ENCODE assay signal across 25 mouse cellular contexts in the genomic region with DNA sequence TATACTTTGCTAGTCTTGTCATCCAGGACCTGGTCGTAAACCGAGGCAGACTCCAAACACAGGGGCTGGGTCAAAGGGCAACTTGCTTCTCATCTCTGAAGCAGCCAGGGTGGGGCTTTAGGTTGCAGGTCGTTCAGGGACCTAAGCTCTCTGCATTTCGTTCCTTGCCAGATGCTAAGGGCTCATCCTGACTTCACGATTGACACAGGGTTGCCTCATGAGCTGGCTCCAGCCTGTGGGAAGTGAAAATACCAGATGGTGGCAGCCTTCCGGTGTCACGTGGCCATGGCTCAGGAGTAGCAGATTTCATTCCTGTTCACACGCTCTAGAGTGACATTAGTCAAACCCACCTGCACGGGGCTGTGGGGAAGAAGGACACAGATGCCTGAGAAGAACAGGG. TPM values are rescaled to one million over a fixed set of nuclear protein-coding genes. Genes with fewer than 3 reads are reported as not detected.
DNase-seq lines count a peak whose midpoint lies in the region; ATAC-seq and TF ChIP-seq lines count a peak whose summit lies in the region.
"Had no signal": no experiment of that assay in that cellular context is flagged by ENCODE, and none has a peak within 500 bp of the region (broad histone marks: within the 10 kb centered on the region; RNA-seq: fewer than 3 reads in every experiment).

No protein-coding gene starts in this region.

- no peak for TF ChIP-seq EP300 in liver, postnatal 0 days (IDR thresholded peaks at IDR 0.05; ENCODE audit: low read depth)

- no peak for DNase-seq in liver, postnatal 0 days
- no peak for DNase-seq in liver
- DNase-seq in left cerebral cortex, postnatal 10 days (ENCODE audit: extremely low spot score in 1 of 2, low spot score in 2 of 2) = no peak
- no peak for DNase-seq in midbrain, embryonic 14.5 days
- DNase-seq: cerebellum, postnatal 14 days; right cerebral cortex, postnatal 25 days; thymus, postnatal 25 days had no signal

- H3K79me2 ChIP-seq in C2C12 (ENCODE audit: control insufficient read depth, insufficient read depth) = no peaks in the 10 kb centered on the region

- H3K27ac ChIP-seq in liver, postnatal 0 days (ENCODE audit: low read depth) = no peak overlapping the region
- no peak overlapping the region for H3K27ac ChIP-seq in intestine, embryonic 15.5 days
- H3K27ac ChIP-seq in small intestine, adult 2 months (ENCODE audit: insufficient read depth, low read depth, low read length) = no peak overlapping the region
- H3K27ac ChIP-seq in midbrain, embryonic 14.5 days (replicated peaks; ENCODE audit: low read depth, low read length) = no peak overlapping the region
- H3K27ac ChIP-seq: embryonic facial prominence, embryonic 10.5 days; heart, embryonic 13.5 days; left cerebral cortex, adult 2 months; limb, embryonic 12.5 days; liver, embryonic 14.5 days; neural tube, embryonic 13.5 days had no signal

- intact Hi-C loops in left cerebral cortex, postnatal 10 days (cut with DNase I) = no loop called here

- H3K79me3 ChIP-seq in C2C12 (ENCODE audit: low read depth) = no peaks in the 10 kb centered on the region

- H3K27me3 ChIP-seq in liver, postnatal 0 days (ENCODE audit: insufficient read depth, low read length) = no peaks in the 10 kb centered on the region
- peaks cover 7% of the 10 kb centered on the region for H3K27me3 ChIP-seq in C2C12 (ENCODE audit: control insufficient read depth, insufficient read depth, insufficient read length)
- H3K27me3 ChIP-seq in intestine, embryonic 15.5 days (replicated peaks) = no peaks in the 10 kb centered on the region
- H3K27me3 ChIP-seq in small intestine, adult 2 months (ENCODE audit: control insufficient read depth, insufficient read depth, low read length) = no peaks in the 10 kb centered on the region
- H3K27me3 ChIP-seq in midbrain, embryonic 14.5 days (ENCODE audit: control insufficient read depth, insufficient read depth, low read length) = no peaks in the 10 kb centered on the region
- H3K27me3 ChIP-seq: heart, embryonic 13.5 days; limb, embryonic 12.5 days; neural tube, embryonic 13.5 days had no signal

- no peak overlapping the region for H3K4me3 ChIP-seq in liver, postnatal 0 days (ENCODE audit: low read depth, low read length)
- no peak overlapping the region for H3K4me3 ChIP-seq in C2C12 (ENCODE audit: insufficient read depth, poor library complexity, severe bottlenecking)
- no peak overlapping the region for H3K4me3 ChIP-seq in intestine, embryonic 15.5 days (replicated peaks)
- H3K4me3 ChIP-seq in small intestine, adult 2 months (ENCODE audit: low read depth, low read length) = peak overlapping the region; percentile 1; the same call in 1 of the 2 replicates
- H3K4me3 ChIP-seq in midbrain, embryonic 14.5 days (replicated peaks; ENCODE audit: low read depth, low read length) = no peak overlapping the region
- H3K4me3 ChIP-seq: embryonic facial prominence, embryonic 10.5 days; heart, embryonic 13.5 days; left cerebral cortex, adult 2 months; limb, embryonic 12.5 days; megakaryocyte, embryonic 14.5 days; neural tube, embryonic 13.5 days had no signal

- H3K9ac ChIP-seq in liver, postnatal 0 days (replicated peaks) = no peak overlapping the region
- H3K9ac ChIP-seq in intestine, embryonic 15.5 days = no peak overlapping the region
- H3K9ac ChIP-seq in midbrain, embryonic 14.5 days (replicated peaks; ENCODE audit: low read length) = no peak overlapping the region
- H3K9ac ChIP-seq: heart, embryonic 13.5 days; limb, embryonic 12.5 days; liver, embryonic 14.5 days; neural tube, embryonic 13.5 days had no signal

- no peak overlapping the region for H3ac ChIP-seq in C2C12 (ENCODE audit: control insufficient read depth, insufficient read length, low read depth)

- TF ChIP-seq CTCF in liver, postnatal 0 days (IDR thresholded peaks at IDR 0.05; ENCODE audit: low read depth) = no peak
- no peak for TF ChIP-seq CTCF in C2C12 (IDR thresholded peaks at IDR 0.05; ENCODE audit: control insufficient read depth, insufficient read depth, insufficient read length)
- TF ChIP-seq CTCF in small intestine, adult 2 months (IDR thresholded peaks at IDR 0.05; ENCODE audit: extremely low read depth, insufficient read length, insufficient replicate concordance, low read depth, low read length) = no peak

- no peaks in the 10 kb centered on the region for H3K4me1 ChIP-seq in liver, postnatal 0 days (ENCODE audit: insufficient read depth)
- 0 out of 2 replicates have a peak, but pooled peaks cover 2% of the 10 kb centered on the region for H3K4me1 ChIP-seq in intestine, embryonic 15.5 days (replicated peaks)
- H3K4me1 ChIP-seq in small intestine, adult 2 months (ENCODE audit: control insufficient read depth, insufficient read depth, insufficient read length, low read length) = peaks cover 5% of the 10 kb centered on the region; the same call in 1 of the 2 replicates
- H3K4me1 ChIP-seq in midbrain, embryonic 14.5 days (ENCODE audit: control insufficient read depth, insufficient read depth, low read length) = no peaks in the 10 kb centered on the region
- H3K4me1 ChIP-seq: embryonic facial prominence, embryonic 10.5 days; heart, embryonic 13.5 days; limb, embryonic 12.5 days; neural tube, embryonic 13.5 days had no signal

- no peak overlapping the region for H3K4me2 ChIP-seq in liver, postnatal 0 days (ENCODE audit: low read depth, low read length)
- H3K4me2 ChIP-seq in intestine, embryonic 15.5 days (replicated peaks) = no peak overlapping the region
- H3K4me2 ChIP-seq in midbrain, embryonic 14.5 days (ENCODE audit: low read length) = no peak overlapping the region
- H3K4me2 ChIP-seq: heart, embryonic 13.5 days; limb, embryonic 12.5 days; neural tube, embryonic 13.5 days had no signal

- H3K9me3 ChIP-seq in liver, postnatal 0 days (ENCODE audit: low read length) = no peaks in the 10 kb centered on the region
- H3K9me3 ChIP-seq in intestine, embryonic 15.5 days = no peaks in the 10 kb centered on the region
- no peaks in the 10 kb centered on the region for H3K9me3 ChIP-seq in midbrain, embryonic 14.5 days (ENCODE audit: control insufficient read depth, low read length)
- H3K9me3 ChIP-seq: G1E; limb, embryonic 12.5 days; megakaryocyte, embryonic 14.5 days had no signal

- no peaks in the 10 kb centered on the region for H3K36me3 ChIP-seq in liver, postnatal 0 days (replicated peaks; ENCODE audit: insufficient read depth, low read length)
- H3K36me3 ChIP-seq in C2C12 (ENCODE audit: control insufficient read depth, insufficient read depth) = no peaks in the 10 kb centered on the region
- no peaks in the 10 kb centered on the region for H3K36me3 ChIP-seq in intestine, embryonic 15.5 days
- no peaks in the 10 kb centered on the region for H3K36me3 ChIP-seq in small intestine, adult 2 months (ENCODE audit: control insufficient read depth, insufficient read depth, low read length)
- no peaks in the 10 kb centered on the region for H3K36me3 ChIP-seq in midbrain, embryonic 14.5 days (ENCODE audit: control insufficient read depth, insufficient read depth, low read length)
- H3K36me3 ChIP-seq: G1E; heart, embryonic 13.5 days; limb, embryonic 12.5 days; neural tube, embryonic 13.5 days had no signal

- peak; percentile 57 for ATAC-seq in liver, postnatal 0 days
- ATAC-seq in intestine, embryonic 15.5 days = peak; percentile 64
- no peak for ATAC-seq in midbrain, embryonic 14.5 days (ENCODE audit: low FRiP score, low TSS enrichment)
- ATAC-seq: forebrain, embryonic 14.5 days; lung, postnatal 0 days; midbrain, embryonic 16.5 days had no signal

- WGBS in liver, postnatal 0 days (ENCODE audit: insufficient replicate concordance) = 59% methylated on average over 9 of the region's 9 CpGs
- 54% methylated on average over 9 of the region's 9 CpGs for WGBS in intestine, embryonic 15.5 days
- WGBS in small intestine, adult 2 months = 23% methylated on average over 9 of the region's 9 CpGs
- 82% methylated on average over 9 of the region's 9 CpGs for WGBS in midbrain, embryonic 14.5 days

- TF ChIP-seq POLR2A in small intestine, adult 2 months (IDR thresholded peaks at IDR 0.05; ENCODE audit: low read depth, low read length) = no peak

TF ChIP-seq in C2C12, 6 proteins besides CTCF, POLR2A, EP300 and RAD21:
- TF ChIP-seq USF1 (IDR thresholded peaks at IDR 0.05; ENCODE audit: low read depth) = peak; percentile 63
- no peak for TF ChIP-seq CEBPB (IDR thresholded peaks at IDR 0.05; ENCODE audit: low read depth)
TF ChIP-seq in C2C12: peak in this region for 1.

RNA-seq across cellular contexts. Expression of gene Mcoln2, which starts 14.8 kb away (rescaled TPM):
- polyA plus RNA-seq in liver, postnatal 0 days (2015; fragmentation: Nextera tagmentation; extraction: Ambion mirVana) = 4.3 and 4.5 TPM in 2 replicates
- 0.01 TPM for polyA plus RNA-seq in C2C12 (2012; fragmentation: generic; extraction: Trizol)
- polyA plus RNA-seq in intestine, embryonic 15.5 days (2015; fragmentation: Nextera tagmentation; extraction: Ambion mirVana) = 7.9 and 8.3 TPM in 2 replicates
- polyA plus RNA-seq in small intestine, adult 2 months (2012; rRNA removed) = 2.6 and 5.1 TPM in 2 replicates
- under 1 TPM in 1 of 2 experiments, not detected in 1; 0.60 TPM for total RNA-seq in left cerebral cortex, postnatal 10 days (2021)
- 0.30 TPM in 1 of 2 replicates, not detected in the other for polyA plus RNA-seq in midbrain, embryonic 14.5 days (2014; fragmentation: Nextera tagmentation; extraction: Ambion mirVana)
- total RNA-seq: layer of hippocampus, adult 18-20 months; left cerebral cortex, adult 2 months had no signal
- polyA plus RNA-seq: G1E had no signal

RNA-seq across cellular contexts. Expression of gene Mcoln3, which starts 17.6 kb away (rescaled TPM):
- polyA plus RNA-seq in liver, postnatal 0 days (2015; fragmentation: Nextera tagmentation; extraction: Ambion mirVana) = 0.08 TPM in 1 of 2 replicates, not detected in the other
- polyA plus RNA-seq in C2C12 (2012; fragmentation: generic; extraction: Trizol) = not detected
- 30.5 and 38.5 TPM in 2 replicates for polyA plus RNA-seq in intestine, embryonic 15.5 days (2015; fragmentation: Nextera tagmentation; extraction: Ambion mirVana)
- polyA plus RNA-seq in small intestine, adult 2 months (2012; rRNA removed) = 0.25 TPM in 2 replicates
- total RNA-seq in left cerebral cortex, postnatal 10 days (2021) = not detected
- polyA plus RNA-seq in midbrain, embryonic 14.5 days (2014; fragmentation: Nextera tagmentation; extraction: Ambion mirVana) = 0.20 and 0.61 TPM in 2 replicates
- total RNA-seq: adrenal gland, adult 18-20 months; G1E; layer of hippocampus, adult 18-20 months; left cerebral cortex, adult 2 months had no signal
- polyA plus RNA-seq: G1E had no signal

RNA-seq across cellular contexts. Expression of gene Wdr63, which starts 26.9 kb away (rescaled TPM):
- polyA plus RNA-seq in liver, postnatal 0 days (2015; fragmentation: Nextera tagmentation; extraction: Ambion mirVana) = 0.19 and 0.20 TPM in 2 replicates
- 0.43 TPM for polyA plus RNA-seq in C2C12 (2012; fragmentation: generic; extraction: Trizol)
- 0.38 TPM in 1 of 2 replicates, not detected in the other for polyA plus RNA-seq in intestine, embryonic 15.5 days (2015; fragmentation: Nextera tagmentation; extraction: Ambion mirVana)
- 0.20 TPM in 1 of 2 replicates, not detected in the other for polyA plus RNA-seq in small intestine, adult 2 months (2012; rRNA removed)
- under 1 TPM; 0.26 to 0.36 TPM for total RNA-seq in left cerebral cortex, postnatal 10 days (2021)
- 0.51 and 0.83 TPM in 2 replicates for polyA plus RNA-seq in midbrain, embryonic 14.5 days (2014; fragmentation: Nextera tagmentation; extraction: Ambion mirVana)
- total RNA-seq: adrenal gland, adult 18-20 months; G1E; hematopoietic stem cell, adult 5-6 weeks had no signal
- polyA plus RNA-seq: G1E; heart, embryonic 13.5 days; limb, embryonic 12.5 days; stomach, embryonic 14.5 days had no signal

Comparison
In these comparisons a context has a peak if more than half of its experiments do, and no peak if none do; other contexts are left out.
1. RNA of gene Mcoln3, which starts 17.6 kb away (polyA plus RNA-seq): 30.5 to 38.5 TPM in intestine, embryonic 15.5 days; 0.20 to 0.61 TPM in midbrain, embryonic 14.5 days, 0.25 TPM in small intestine, adult 2 months, 0.08 TPM in liver, postnatal 0 days and not detected in C2C12 (single experiment); every median in the first group is over 10 times any median in the second.